Mouse (Mus musculus) liver, postnatal 0 days (tissue): ENCODE data around the gene Dupd1. TPM values are rescaled to one million over a fixed set of nuclear protein-coding genes. Genes with fewer than 3 reads are reported as not detected.

Source experiments
- ATAC-seq: fragments of 200-750 bp; cut with Nextera tagmentation; 2 replicates; pipeline ENCODE4 v1.8.0; 2017; ENCODE audit warnings: mild to moderate bottlenecking, moderate library complexity
- DNase-seq: peaks from one replicate; pipeline ENCODE4 v3.0.0-alpha.2; 2016
- H3K27ac ChIP-seq: fragments of 300-500 bp; sonication (generic); 2 replicates; pipeline ENCODE4 v1.5.1; 2014; ENCODE audit warnings: antibody characterized with exemption, moderate library complexity, mild to moderate bottlenecking, low read depth
- H3K27me3 ChIP-seq: fragments of 300-500 bp; sonication (generic); 2 replicates; pipeline ENCODE4 v1.6.1; 2014; ENCODE audit warnings: low read length, control low read depth, mixed read lengths; ENCODE audit not compliant: insufficient read depth
- H3K36me3 ChIP-seq: fragments of 300-500 bp; sonication (generic); replicated peaks from 2 replicates; pipeline ENCODE4 v1.6.1; 2014; ENCODE audit warnings: mild to moderate bottlenecking, control low read depth, low read length, moderate library complexity, mixed read lengths; ENCODE audit not compliant: insufficient read depth
- H3K4me1 ChIP-seq: fragments of 300-500 bp; sonication (generic); 2 replicates; pipeline ENCODE4 v1.6.1; 2014; ENCODE audit warnings: antibody characterized with exemption, mild to moderate bottlenecking, control low read depth; ENCODE audit not compliant: insufficient read depth
- H3K4me2 ChIP-seq: fragments of 300-500 bp; sonication (generic); 2 replicates; pipeline ENCODE4 v1.6.1; 2014; ENCODE audit warnings: low read depth, mild to moderate bottlenecking, low read length, moderate library complexity, mixed read lengths
- H3K4me3 ChIP-seq: fragments of 300-500 bp; sonication (generic); 2 replicates; pipeline ENCODE4 v1.5.1; 2014; ENCODE audit warnings: low read depth, low read length
- H3K9ac ChIP-seq: fragments of 300-500 bp; sonication (generic); replicated peaks from 2 replicates; pipeline ENCODE4 v1.6.1; 2014; ENCODE audit warnings: mild to moderate bottlenecking, moderate library complexity
- H3K9me3 ChIP-seq: fragments of 300-500 bp; sonication (generic); 2 replicates; pipeline ENCODE4 v1.6.1; 2016; ENCODE audit warnings: mild to moderate bottlenecking, control low read depth, low read length, mixed read lengths
- CTCF ChIP-seq: sonication (generic); IDR thresholded peaks from 2 replicates; pipeline ENCODE4 v1.5.1; 2016; ENCODE audit warnings: antibody characterized with exemption, low read depth
- EP300 ChIP-seq: IDR thresholded peaks from 2 replicates; pipeline ENCODE4 v1.6.1; 2016; ENCODE audit warnings: antibody characterized with exemption, low read depth, mild to moderate bottlenecking
- WGBS: fragments of 180-500 bp; shearing (Covaris S2); extraction: QIAGEN DNeasy Blood & Tissue Kit; methylation state at CpG from one replicate; pipeline ENCODE4 v1.1.7; 2014; ENCODE audit not compliant: insufficient replicate concordance; 5-methylcytosine and 5-hydroxymethylcytosine counted together
- polyA plus RNA-seq: library from polyadenylated mRNA; unstranded; fragments of >200 nt; fragmentation: Nextera tagmentation; extraction: Ambion mirVana; gene quantifications from 2 replicates; pipeline ENCODE4 v1.2.1, GENCODE M21; 2015

Gene Dupd1
- polyA plus RNA-seq, 1 experiment from 2014 or later, result not detected

DNA sequence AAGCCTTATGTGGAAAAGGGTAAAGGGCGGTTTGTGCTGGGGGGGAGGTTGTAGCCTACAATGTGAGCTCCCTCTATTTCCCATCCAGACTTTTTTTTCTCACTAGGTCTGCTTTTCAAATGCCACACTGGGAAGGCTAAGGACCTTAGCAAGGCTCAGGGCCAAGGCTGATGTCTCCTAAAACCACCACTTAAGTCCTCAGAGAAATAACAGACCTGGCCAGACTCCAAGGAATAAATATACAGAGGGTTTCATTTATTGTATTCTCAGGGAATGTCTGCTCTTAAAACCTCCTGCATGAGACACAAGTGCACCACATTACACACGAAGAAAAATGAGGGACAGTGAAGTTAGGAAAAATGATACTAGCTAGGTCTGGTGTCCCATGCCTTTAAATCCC lies 3.1 kb downstream of the Dupd1 start:
- no peak for TF ChIP-seq EP300
- no peak for TF ChIP-seq CTCF
- H3K4me2 ChIP-seq, result no peak overlapping the region
- H3K4me1 ChIP-seq, result peaks cover 4% of the 10 kb centered on the region
- H3K4me3 ChIP-seq, result no peak overlapping the region
- H3K9me3 ChIP-seq, result no peaks in the 10 kb centered on the region
- no peak for ATAC-seq
- DNase-seq, result no peak
- no peak overlapping the region for H3K9ac ChIP-seq
- no peaks in the 10 kb centered on the region for H3K36me3 ChIP-seq
- WGBS, result 68% methylated on average over 2 of the region's 2 CpGs
- H3K27me3 ChIP-seq, result no peaks in the 10 kb centered on the region
- no peak overlapping the region for H3K27ac ChIP-seq

DNA sequence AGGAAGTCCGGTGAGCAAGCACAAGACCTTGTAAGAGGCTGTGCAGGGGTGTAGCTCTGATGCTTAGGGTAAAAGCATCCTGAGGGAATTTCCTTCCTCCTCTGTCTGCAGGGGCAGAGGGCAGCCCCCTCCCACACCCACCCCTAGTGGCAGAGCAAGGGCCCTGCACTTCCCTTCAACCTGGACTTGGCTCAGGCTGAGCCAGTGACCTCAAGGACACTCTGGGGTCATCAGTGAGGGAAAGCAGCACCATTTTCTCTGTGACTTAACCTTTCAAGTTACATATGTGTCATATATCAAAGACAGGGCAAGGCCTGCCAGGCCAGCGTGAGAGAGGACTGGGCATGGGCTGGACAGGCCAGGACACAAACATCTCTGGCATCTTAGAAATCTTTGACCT lies 4.8 kb downstream of the Dupd1 start:
- ATAC-seq (peak; percentile 36; the same call in 1 of the 2 replicates), DNase-seq (no peak)
- Histone ChIP-seq H3K4me1 (peaks cover 4% of the 10 kb centered on the region), H3K27ac (no peak overlapping the region), H3K9me3 (no peaks in the 10 kb centered on the region), H3K4me2 (no peak overlapping the region), H3K27me3 (no peaks in the 10 kb centered on the region), H3K4me3 (no peak overlapping the region), H3K36me3 (no peaks in the 10 kb centered on the region), H3K9ac (no peak overlapping the region)
- TF ChIP-seq CTCF (peak; percentile 37), EP300 (no peak)
- WGBS, result 75% methylated on average over 2 of the region's 2 CpGs

DNA sequence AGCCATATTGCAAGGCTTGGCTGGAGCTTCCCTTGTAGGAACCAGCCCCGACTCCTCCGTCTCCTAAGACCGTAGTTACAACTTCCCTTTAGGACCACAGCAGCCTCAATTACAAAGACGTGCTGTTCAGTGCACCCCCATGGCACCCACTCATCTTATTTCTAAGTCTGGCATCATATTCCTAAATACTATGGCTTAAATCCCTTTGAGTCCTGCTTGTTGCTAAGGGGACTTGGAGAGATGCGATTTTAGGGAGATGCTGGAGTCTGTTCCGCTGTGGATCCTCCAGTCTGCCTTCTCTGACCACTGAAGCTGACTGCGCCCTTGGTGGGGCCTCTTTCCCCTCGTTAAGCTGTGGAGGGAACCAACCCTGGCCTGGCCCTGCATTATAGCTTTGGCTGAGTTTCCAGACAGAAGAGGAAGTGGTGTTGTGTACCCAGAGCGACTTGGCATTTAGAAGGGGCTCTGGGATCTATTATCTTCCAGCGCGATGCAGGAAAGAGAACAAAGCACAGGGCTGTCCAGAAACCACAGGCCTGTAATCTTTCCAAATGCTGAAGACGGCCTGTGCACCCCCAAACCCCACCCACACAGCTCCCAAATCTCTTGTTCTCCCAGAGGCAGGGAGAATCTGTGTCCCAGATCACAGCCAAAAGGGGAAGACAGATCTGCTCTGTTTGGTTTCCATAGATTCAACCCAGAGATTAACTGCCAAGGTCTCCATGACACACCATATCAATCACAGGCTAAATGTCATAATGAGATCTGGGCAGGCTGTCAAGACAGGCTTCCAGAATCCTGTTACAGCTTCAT lies 7.4 kb downstream of the Dupd1 start:
- no peak for TF ChIP-seq CTCF
- no peak for TF ChIP-seq EP300
- no peak overlapping the region for H3K9ac ChIP-seq
- no peaks in the 10 kb centered on the region for H3K36me3 ChIP-seq
- no peaks in the 10 kb centered on the region for H3K9me3 ChIP-seq
- ATAC-seq (no peak; the same call in 1 of the 2 replicates), DNase-seq (peak; percentile 49)
- peaks cover 4% of the 10 kb centered on the region for H3K4me1 ChIP-seq
- no peaks in the 10 kb centered on the region for H3K27me3 ChIP-seq
- no peak overlapping the region for H3K4me2 ChIP-seq
- 27% methylated on average over 12 of the region's 12 CpGs for whole genome bisulfite sequencing
- no peak overlapping the region for H3K4me3 ChIP-seq
- H3K27ac ChIP-seq, result peak overlapping the region; percentile 41

DNA sequence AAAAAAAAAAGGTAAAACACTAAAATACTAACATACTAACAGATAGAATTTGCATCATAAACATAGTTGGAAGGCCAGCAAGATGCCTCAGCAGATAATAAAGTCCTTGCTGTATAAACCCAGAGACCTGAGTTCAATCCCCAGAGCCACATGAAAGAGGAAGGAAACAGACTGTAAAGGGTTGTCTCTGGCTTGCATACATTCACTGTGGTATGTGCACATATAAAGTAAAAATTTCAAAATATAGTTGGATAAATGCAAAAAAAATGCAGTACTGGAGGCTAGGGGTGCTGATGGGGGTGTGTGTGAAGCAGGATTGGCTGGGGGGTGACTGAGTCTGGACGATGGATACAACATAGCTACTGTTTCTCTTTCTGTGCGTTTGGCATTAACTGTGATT lies 8.9 kb downstream of the Dupd1 start:
- H3K36me3 ChIP-seq, result no peaks in the 10 kb centered on the region
- ATAC-seq (no peak), DNase-seq (no peak)
- peaks cover 4% of the 10 kb centered on the region for H3K4me1 ChIP-seq
- no peaks in the 10 kb centered on the region for H3K9me3 ChIP-seq
- no peak overlapping the region for H3K27ac ChIP-seq
- no peak overlapping the region for H3K4me3 ChIP-seq
- no peak overlapping the region for H3K9ac ChIP-seq
- H3K4me2 ChIP-seq, result no peak overlapping the region
- TF ChIP-seq EP300 (no peak), CTCF (no peak)
- H3K27me3 ChIP-seq, result no peaks in the 10 kb centered on the region
- WGBS, result 66% methylated on average over 2 of the region's 2 CpGs

DNA sequence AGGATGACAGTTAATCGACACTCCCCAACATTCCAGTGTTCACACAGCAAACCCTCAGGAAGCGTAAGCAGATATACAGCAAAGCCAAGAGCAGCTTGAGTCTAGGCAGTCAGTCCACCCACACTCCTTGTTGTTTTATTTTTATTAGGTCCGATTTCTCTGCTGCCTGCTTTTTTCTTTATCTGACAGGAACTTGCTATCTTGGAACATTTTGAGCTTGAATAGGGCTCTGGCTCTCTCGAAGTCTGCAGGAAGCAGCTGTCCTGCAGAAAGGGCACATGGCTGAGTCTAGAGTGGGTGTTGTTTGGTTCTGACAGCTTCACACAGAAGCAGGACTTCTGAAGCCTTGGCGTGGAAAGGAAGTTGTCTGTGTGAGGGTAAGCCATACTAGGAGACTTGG lies 11.1 kb downstream of the Dupd1 start:
- Histone ChIP-seq H3K36me3 (no peaks in the 10 kb centered on the region), H3K9me3 (no peaks in the 10 kb centered on the region), H3K27ac (no peak overlapping the region), H3K4me2 (no peak overlapping the region), H3K27me3 (no peaks in the 10 kb centered on the region), H3K9ac (no peak overlapping the region), H3K4me3 (no peak overlapping the region), H3K4me1 (peaks cover 4% of the 10 kb centered on the region)
- ATAC-seq (peak; percentile 56), DNase-seq (no peak)
- TF ChIP-seq EP300, result peak; percentile 40; the same call in 1 of the 2 replicates
- no peak for TF ChIP-seq CTCF
- WGBS, result 42% methylated on average over 5 of the region's 5 CpGs

DNA sequence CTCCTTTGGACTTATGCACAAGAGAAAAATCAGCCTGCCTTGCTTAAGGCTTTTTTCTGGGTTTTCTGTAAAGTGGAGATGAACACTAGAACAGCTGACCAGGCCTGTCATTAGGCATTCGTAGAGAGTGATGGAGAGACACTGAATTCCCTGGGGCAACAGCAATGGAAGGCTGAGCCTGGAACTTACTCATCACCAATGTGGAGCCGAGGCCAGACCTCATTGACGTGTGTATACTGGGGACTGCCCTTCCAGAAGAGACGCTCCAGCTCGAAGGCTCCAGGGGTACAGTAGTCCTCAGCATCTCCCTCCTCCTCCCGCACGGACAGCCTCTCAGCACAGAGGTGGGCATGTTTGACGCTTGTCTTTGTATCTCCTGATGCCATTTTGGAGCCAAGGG lies 11.7 kb downstream of the Dupd1 start:
- Histone ChIP-seq H3K4me1 (peaks cover 4% of the 10 kb centered on the region), H3K9me3 (no peaks in the 10 kb centered on the region), H3K9ac (no peak overlapping the region), H3K4me2 (no peak overlapping the region), H3K36me3 (no peaks in the 10 kb centered on the region), H3K27ac (no peak overlapping the region), H3K4me3 (no peak overlapping the region), H3K27me3 (no peaks in the 10 kb centered on the region)
- no peak for DNase-seq
- TF ChIP-seq CTCF (no peak), EP300 (no peak)
- no peak for ATAC-seq
- 85% methylated on average over 8 of the region's 8 CpGs for WGBS
